Mouse (Mus musculus): ENCODE measurements at regions not wholly inside any gene's neighbourhood (a gene's known extent, or its start where the extent isn't known, plus 50 kb on each side); places are given as distances from the start of the nearest gene placed in this dataset.
A peak's percentile ranks its signal among the peaks of the same experiment; 100 is the strongest.

GRCm38 (mm10) chr13:43724161-43724560 is 60.4 kb upstream of the Cd83 start:
- no peak for DNase-seq (ENCODE audit: low read depth, low spot score)
- 87% methylated on average over 10 of the region's 10 CpGs for WGBS

- WGBS: 17% methylated on average over 7 of the region's 7 CpGs
- peak; percentile 13 for DNase-seq (ENCODE audit: low read depth, low spot score)
Measured at GRCm38 (mm10) chr13:43725698-43726097, 58.9 kb upstream of the Cd83 start.

GRCm38 (mm10) chr13:43726895-43727341 is 57.7 kb upstream of the Cd83 start:
- WGBS: 66% methylated on average over 13 of the region's 13 CpGs
- no peak for DNase-seq (ENCODE audit: low read depth, low spot score)

GRCm38 (mm10) chr13:43729617-43730016 is 55.0 kb upstream of the Cd83 start:
- WGBS: 85% methylated on average over 11 of the region's 11 CpGs

GRCm38 (mm10) chr13:43733061-43733460 is 51.5 kb upstream of the Cd83 start:
- DNase-seq (ENCODE audit: low read depth, low spot score): no peak
- 77% methylated on average over 10 of the region's 10 CpGs for WGBS

More at GRCm38 (mm10) chr13:43729617-43730016, 55.0 kb upstream of the Cd83 start:
- DNase-seq (ENCODE audit: low read depth, low spot score): no peak

- DNase-seq (ENCODE audit: low read depth, low spot score): no peak
- 48% methylated on average over 14 of the region's 14 CpGs for WGBS
Measured at GRCm38 (mm10) chr13:43734641-43735040, 49.9 kb upstream of the Cd83 start.

All from large intestine, adult 2 months (tissue).